Mouse (Mus musculus) liver, adult 2 months (tissue): Measurements from ENCODE around the gene Ackr2. TPM values are rescaled to one million over a fixed set of nuclear protein-coding genes. Genes with fewer than 3 reads are reported as not detected.

ENCODE experiments used
- DNase-seq: peaks from one replicate; pipeline ENCODE4 v3.0.0-alpha.2; 2011; ENCODE audit warnings: low read depth, low spot score; ENCODE audit errors: extremely low read depth
- H3K27ac ChIP-seq: fragments of 200-500 bp; replicated peaks from 2 replicates; pipeline ENCODE4 v1.5.1; 2012; ENCODE audit warnings: low read depth, mild to moderate bottlenecking, control low read depth, inconsistent platforms, low read length; ENCODE audit not compliant: insufficient read depth
- H3K27me3 ChIP-seq: fragments of 200-500 bp; 2 replicates; pipeline ENCODE4 v1.6.1; 2012; ENCODE audit warnings: mild to moderate bottlenecking, moderate library complexity, low read length, inconsistent platforms; ENCODE audit not compliant: control insufficient read depth, insufficient read depth
- H3K36me3 ChIP-seq: fragments of 200-500 bp; 2 replicates; pipeline ENCODE4 v1.6.1; 2012; ENCODE audit warnings: low read length, inconsistent platforms; ENCODE audit not compliant: control insufficient read depth, insufficient read depth
- H3K4me1 ChIP-seq: fragments of 200-500 bp; 2 replicates; pipeline ENCODE4 v1.6.1; 2011; ENCODE audit warnings: low read length; ENCODE audit not compliant: control insufficient read depth, insufficient read depth
- H3K4me3 ChIP-seq: fragments of 200-500 bp; 2 replicates; pipeline ENCODE4 v1.5.1; 2011; ENCODE audit warnings: low read depth, mild to moderate bottlenecking, control low read depth, low read length, moderate library complexity; ENCODE audit not compliant: insufficient read depth
- H3K79me2 ChIP-seq: fragments of 200-500 bp; 2 replicates; pipeline ENCODE4 v1.6.1; 2012; ENCODE audit warnings: inconsistent platforms, mild to moderate bottlenecking, low read length, moderate library complexity; ENCODE audit not compliant: control insufficient read depth, insufficient read depth
- H3K9ac ChIP-seq: fragments of 200-500 bp; 2 replicates; pipeline ENCODE4 v1.6.1; 2012; ENCODE audit warnings: low read depth, mild to moderate bottlenecking, control low read depth, inconsistent platforms, low read length
- CTCF ChIP-seq: fragments of 200-500 bp; IDR thresholded peaks from 2 replicates; pipeline ENCODE4 v1.5.1; 2011; ENCODE audit warnings: low read depth, low read length, control low read depth
- POLR2A ChIP-seq: fragments of 200-500 bp; IDR thresholded peaks from 2 replicates; pipeline ENCODE4 v1.6.1; 2011; ENCODE audit warnings: low read length, control low read depth; ENCODE audit not compliant: insufficient read depth; ENCODE audit errors: extremely low read depth
- WGBS: fragments of 180-500 bp; shearing (Covaris S2); methylation state at CpG from one replicate; pipeline ENCODE4 v1.1.7; 2018; 5-methylcytosine and 5-hydroxymethylcytosine counted together
- polyA plus RNA-seq: library from polyadenylated mRNA; depleted of rRNA; stranded (reverse); fragments of >200 nt; gene quantifications from 2 replicates; pipeline ENCODE4 v1.2.3, GENCODE M21; 2012
- total RNA-seq: library from RNA; depleted of rRNA; stranded (reverse); fragments of >200 nt; gene quantifications from 2 replicates; pipeline ENCODE4 v1.2.3, GENCODE M21; 2014

Gene Ackr2
- total and polyA plus RNA-seq, 2 experiments, result 2.3 to 2.4 TPM

DNA sequence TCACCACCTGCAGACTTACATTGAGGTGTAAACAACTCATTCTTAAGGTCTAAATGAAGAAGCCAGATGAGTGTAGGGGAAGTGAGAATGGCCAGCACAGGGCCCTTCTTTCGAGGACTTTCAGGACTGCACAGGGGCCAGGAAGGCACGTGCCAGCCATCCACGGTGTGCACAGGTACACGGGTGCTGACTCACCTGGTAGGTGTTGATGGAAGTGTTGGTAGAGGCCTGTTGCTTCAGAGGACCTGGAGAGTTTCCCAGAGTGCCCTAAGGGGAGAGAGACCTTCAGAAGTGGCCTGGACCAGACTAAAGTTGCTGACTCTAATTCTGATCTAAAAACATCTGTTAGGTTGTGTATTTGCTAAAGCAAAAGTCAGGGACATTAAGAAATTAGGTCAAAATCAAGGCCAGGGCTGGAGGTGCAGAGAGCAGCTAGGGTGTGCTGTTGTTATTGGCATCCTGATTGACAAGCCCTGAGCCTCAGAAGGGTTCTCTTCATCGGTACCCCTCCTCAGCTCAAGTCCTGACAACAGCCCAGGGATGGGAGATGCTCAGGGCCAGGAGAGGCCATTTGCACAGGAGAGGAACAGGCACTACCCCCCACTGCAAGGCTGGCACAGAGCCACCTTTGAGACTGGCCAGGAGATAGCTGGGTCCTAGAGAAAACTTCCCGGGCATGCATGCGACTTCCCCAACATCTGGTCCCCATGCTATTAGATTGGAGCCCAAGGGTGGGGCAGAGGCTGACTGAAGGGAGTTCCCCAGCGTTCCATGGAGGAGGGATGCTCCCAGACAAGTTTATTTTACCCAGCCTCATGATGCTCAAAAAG, 5.5 kb downstream of the Ackr2 start:
- Histone ChIP-seq H3K4me3 (no peak overlapping the region), H3K36me3 (no peaks in the 10 kb centered on the region), H3K4me1 (peaks cover 39% of the 10 kb centered on the region), H3K27ac (peak overlapping the region; percentile 97), H3K9ac (peak overlapping the region; percentile 30), H3K27me3 (no peaks in the 10 kb centered on the region), H3K79me2 (no peaks in the 10 kb centered on the region)
- TF ChIP-seq POLR2A (no peak), CTCF (peak; percentile 32; the same call in 1 of the 2 replicates)
- WGBS, result 21% methylated on average over 8 of the region's 8 CpGs
- peak; percentile 99 for DNase-seq

DNA sequence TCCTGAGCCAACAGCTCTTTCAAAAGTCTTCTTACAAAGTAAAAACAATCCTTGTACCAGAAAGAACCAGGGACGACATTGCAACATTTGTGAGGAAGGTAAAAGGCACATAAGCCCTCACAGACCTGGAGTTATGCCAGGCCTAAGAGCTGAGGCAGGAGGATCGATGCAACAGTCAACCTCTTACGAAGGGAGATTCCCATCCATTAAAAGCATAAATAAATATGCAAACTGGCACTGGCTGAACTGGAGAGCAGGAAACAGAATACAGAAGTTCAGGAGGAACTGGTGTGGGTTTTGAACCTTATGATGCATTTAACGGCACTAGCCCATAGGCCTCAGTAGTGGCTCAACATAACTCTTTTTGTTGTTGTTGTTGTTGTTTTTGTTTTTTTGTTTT, 6.2 kb downstream of the Ackr2 start:
- H3K36me3 ChIP-seq, result no peaks in the 10 kb centered on the region
- no peak for TF ChIP-seq POLR2A
- TF ChIP-seq CTCF, result no peak
- no peak overlapping the region for H3K9ac ChIP-seq
- peak; percentile 87 for DNase-seq
- no peaks in the 10 kb centered on the region for H3K27me3 ChIP-seq
- H3K27ac ChIP-seq, result peak overlapping the region; percentile 89
- H3K4me1 ChIP-seq, result peaks cover 39% of the 10 kb centered on the region
- H3K79me2 ChIP-seq, result no peaks in the 10 kb centered on the region
- no peak overlapping the region for H3K4me3 ChIP-seq
- 13% methylated on average over 4 of the region's 4 CpGs for WGBS

DNA sequence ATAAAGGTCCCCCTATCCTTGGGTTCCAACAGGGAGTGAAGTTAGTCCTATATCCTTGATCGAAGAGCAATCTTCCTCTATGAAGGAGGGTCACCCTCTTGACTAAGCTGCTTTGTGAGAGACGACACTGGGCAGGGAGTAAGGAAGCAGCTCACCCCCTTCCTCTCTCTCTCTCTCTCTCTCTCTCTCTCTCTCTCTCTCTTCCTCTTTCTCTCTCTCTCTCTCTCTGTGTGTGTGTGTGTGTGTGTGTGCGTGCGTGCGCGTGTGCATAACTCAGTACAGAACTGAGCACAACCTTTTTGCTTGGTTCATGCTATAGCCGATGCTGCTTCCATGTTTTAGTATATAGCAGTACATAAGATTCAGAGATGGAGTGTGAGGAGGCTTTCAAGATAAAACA, 6.8 kb downstream of the Ackr2 start:
- H3K36me3 ChIP-seq, result no peaks in the 10 kb centered on the region
- 0 out of 2 replicates have a peak overlapping the region, but pooled peaks have one; percentile 8 for H3K9ac ChIP-seq
- peak overlapping the region; percentile 89 for H3K27ac ChIP-seq
- H3K4me1 ChIP-seq, result peaks cover 39% of the 10 kb centered on the region
- WGBS, result 88% methylated on average over 7 of the region's 7 CpGs
- no peak for DNase-seq
- no peak overlapping the region for H3K4me3 ChIP-seq
- H3K79me2 ChIP-seq, result no peaks in the 10 kb centered on the region
- no peak for TF ChIP-seq POLR2A
- TF ChIP-seq CTCF, result no peak
- no peaks in the 10 kb centered on the region for H3K27me3 ChIP-seq

DNA sequence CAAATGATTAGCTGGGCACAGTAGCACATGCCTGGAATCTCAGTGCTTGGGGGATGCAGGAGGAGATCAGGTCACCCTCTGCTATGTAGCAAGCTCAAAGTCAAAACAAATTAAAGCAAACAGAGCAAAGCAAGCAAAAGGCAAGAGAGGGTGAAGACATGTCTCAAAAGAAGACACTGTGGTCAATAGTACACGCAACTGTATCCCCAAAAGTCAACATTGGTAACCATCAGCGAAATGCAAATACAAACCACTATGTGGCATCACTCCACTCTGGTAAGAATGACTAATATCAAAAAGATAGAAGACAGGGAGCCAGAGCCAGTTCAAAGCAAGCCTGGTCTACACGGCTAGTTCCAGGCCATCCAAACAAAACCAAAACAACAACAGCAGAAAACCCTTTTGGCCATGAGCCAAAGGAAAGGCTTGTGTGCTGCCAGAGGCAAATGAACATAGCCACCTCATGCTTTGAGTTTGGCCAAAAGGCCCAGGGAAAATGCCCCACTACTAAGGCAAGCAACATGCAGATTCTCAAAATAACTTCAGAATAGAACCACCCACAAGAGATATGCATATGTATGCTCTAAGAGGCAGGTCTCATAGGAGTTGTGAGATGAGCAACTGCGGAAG, 7.5 kb downstream of the Ackr2 start:
- DNase-seq, result peak; percentile 98
- Histone ChIP-seq H3K79me2 (no peaks in the 10 kb centered on the region), H3K4me3 (no peak overlapping the region), H3K27me3 (no peaks in the 10 kb centered on the region), H3K4me1 (peaks cover 39% of the 10 kb centered on the region), H3K27ac (peak overlapping the region; percentile 89), H3K36me3 (no peaks in the 10 kb centered on the region), H3K9ac (peak overlapping the region; percentile 16; the same call in 1 of the 2 replicates)
- TF ChIP-seq POLR2A, result no peak
- TF ChIP-seq CTCF, result no peak
- WGBS, result 33% methylated on average over 4 of the region's 4 CpGs

DNA sequence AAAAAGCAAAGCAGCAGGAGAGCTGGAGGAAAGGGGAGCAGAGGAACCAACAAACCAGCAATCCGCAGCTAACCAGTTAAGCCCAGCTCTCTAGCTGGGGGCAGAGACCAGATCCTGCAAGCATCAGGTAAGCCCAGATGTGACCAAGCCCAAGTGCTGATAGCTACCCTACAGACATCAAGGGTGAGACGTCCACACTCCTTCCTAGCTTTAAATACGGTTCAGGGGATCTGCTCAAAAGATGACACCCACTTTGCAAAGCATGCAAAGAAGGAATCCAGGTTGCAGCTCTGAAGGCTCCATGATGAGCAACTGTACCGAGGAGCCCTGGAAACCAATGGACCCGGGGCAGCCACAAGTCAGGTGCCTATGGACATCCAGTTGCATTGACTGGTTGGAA, 8.3 kb downstream of the Ackr2 start:
- Histone ChIP-seq H3K27me3 (no peaks in the 10 kb centered on the region), H3K4me1 (peaks cover 36% of the 10 kb centered on the region), H3K27ac (peak overlapping the region; percentile 65), H3K36me3 (no peaks in the 10 kb centered on the region), H3K4me3 (no peak overlapping the region), H3K79me2 (no peaks in the 10 kb centered on the region), H3K9ac (peak overlapping the region; percentile 31; the same call in 1 of the 2 replicates)
- WGBS, result 90% methylated on average over 5 of the region's 5 CpGs
- TF ChIP-seq POLR2A, result no peak
- TF ChIP-seq CTCF, result no peak
- no peak for DNase-seq
